Mouse (Mus musculus) right cerebral cortex, postnatal 36 days (tissue): ENCODE measurements around the gene Cdpf1.
A peak's percentile ranks its signal among the peaks of the same experiment; 100 is the strongest.

Experiments used
- DNase-seq, 2 experiments: peaks; one replicate each; pipeline ENCODE4 v3.0.0; 2022; ENCODE audit warnings: low spot score in 2 of 2, mixed read lengths in 1 of 2

Cdpf1 gene

GRCm38 (mm10) chr15:85811535-85812277, at the start of gene Cdpf1:
TSS of gene Cdpf1 (minus strand) at chr15:85811697.
- peak; percentile 97 to 98 for DNase-seq

DNA sequence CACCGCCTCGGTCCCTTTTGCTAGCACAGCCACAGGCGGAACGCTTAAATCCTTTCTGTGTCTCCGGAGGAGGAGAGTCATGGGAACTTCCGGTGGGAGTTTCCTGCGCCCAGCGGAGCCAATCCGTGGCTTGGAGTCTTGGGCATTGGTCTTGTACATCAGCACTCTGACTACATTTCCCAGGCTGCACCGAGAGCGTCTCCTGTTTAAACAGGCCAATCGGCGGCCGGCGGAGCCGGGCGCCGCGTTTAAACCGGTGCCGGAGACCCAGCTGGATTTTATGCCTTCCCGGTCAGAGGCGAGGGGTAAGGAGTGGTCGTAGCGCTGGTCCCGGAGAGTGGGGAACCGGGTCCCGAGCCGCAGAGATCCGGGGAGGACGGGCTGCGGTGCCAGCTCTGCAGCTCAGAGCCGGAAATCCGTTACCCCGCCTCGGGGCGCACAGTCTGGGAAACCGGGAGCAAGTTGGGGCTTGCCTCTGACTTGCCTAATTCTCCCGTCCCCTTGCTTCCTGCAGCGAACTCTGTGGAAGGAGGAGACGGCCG, 48.1 kb upstream of the Cdpf1 start, which contains the start of gene Gtse1:
Gene Gtse1, plus strand, starts transcription at position 256 of the 542 bp plus-strand sequence.
- DNase-seq: peak; percentile 94 to 97

DNA sequence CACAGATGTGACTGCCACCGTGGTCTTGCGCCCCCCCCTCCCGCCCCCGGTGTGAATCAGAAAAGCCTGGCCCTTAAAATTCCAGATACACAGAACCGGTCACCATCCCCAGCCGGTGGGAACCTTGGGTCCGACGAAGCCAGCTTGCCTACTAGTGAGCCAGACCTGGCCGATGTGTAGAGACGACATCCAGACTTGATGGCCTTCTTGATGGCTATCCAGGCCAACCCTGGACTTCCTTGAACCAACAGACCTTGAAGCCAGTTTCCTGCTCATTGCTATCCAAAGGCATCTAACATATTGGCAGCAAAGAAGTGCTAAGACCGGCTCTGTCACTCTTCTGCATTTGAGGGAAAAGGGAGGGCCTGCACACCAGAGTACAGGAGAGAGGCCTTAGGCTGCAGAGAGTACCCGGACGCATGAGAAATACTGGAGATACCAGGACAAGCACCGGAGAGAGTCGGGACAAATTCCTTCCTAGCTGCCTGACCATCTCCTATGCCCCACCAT, 47.5 kb upstream of the Cdpf1 start:
- DNase-seq: no peak

DNA sequence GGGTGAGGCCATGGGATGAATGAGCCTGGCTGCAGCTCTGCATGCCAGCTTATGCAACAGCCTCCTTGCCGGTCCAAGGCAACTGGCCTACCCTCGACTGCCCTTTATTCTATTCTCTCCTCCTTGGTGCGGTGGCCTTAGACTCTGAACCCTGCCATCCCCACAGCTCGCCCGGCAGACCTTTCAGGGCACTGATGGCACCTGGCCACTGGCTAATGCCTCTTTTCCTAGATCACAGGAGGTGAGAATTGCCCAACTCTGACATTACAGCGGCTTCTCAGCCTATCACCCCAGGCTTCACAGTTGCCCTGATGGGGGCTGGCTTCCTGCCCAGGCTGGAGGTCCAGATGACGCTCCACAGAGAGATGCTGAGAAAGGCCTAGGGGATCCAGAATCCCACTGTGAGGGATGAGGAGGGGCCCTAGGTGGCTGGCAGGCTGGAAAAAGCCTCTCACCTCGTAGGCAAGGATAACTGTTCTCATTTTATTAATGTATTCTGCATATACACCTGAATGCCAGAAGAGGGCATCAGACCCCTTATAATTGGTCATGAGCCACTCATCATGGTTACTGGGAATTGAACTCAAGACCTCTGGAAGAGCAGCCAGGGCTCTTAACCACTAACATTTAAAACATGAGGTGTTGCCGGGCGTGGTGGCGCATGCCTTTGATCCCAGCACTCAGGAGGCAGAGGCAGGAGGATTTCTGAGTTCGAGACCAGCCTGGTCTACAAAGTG, 40.3 kb upstream of the Cdpf1 start:
- no peak for DNase-seq

GRCm38 (mm10) chr15:85845071-85845470, 33.6 kb upstream of the Cdpf1 start:
- DNase-seq: no peak

GRCm38 (mm10) chr15:85841796-85842360, 30.4 kb upstream of the Cdpf1 start:
- no peak for DNase-seq

DNA sequence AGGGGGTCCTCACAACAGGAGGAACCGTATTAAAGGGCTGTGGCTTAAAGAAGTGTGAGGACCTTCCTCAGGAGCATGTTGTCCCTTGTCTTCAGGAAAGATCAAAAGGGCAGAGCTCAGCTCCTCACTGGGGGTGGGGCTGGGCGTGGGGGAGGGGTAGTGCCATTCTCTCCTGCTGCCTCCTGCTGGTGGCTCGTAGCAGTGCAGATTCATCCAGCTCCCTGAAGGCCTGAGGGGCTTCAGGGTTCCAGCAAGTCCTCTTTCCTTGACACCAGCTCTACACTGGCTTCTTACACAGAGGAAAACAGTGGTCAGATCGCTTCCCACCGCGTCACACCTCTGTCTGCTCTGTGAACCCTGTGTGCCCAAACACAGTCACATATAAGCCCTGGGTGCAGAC, 29.5 kb upstream of the Cdpf1 start:
- DNase-seq: no peak

GRCm38 (mm10) chr15:85836887-85837286, 25.4 kb upstream of the Cdpf1 start:
- no peak for DNase-seq

DNA sequence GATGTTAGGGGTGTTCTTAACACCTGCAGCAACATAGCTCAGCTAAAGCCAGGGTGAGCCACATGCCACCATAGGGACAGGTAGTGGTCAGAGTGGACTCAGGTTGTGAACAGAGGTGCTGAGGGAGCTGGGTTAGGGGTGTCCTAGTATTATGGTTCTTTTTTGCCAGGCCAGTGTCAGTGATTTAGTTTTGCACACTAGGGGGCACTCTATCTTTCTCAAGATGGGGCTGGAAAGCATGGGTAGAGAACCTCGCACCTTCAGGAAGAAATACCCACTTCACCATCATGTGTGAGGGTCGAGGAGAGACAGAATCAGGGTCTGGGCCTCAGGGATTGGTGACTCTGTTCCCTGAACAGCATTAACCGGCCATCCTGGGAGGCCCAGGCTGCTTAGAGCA, 23.8 kb upstream of the Cdpf1 start:
- DNase-seq: no peak

GRCm38 (mm10) chr15:85832599-85832998, 21.1 kb upstream of the Cdpf1 start:
- DNase-seq: no peak

GRCm38 (mm10) chr15:85831954-85832590, 20.6 kb upstream of the Cdpf1 start, which contains the start of gene Ttc38:
TSS of gene Ttc38 (plus strand) at chr15:85832306.
- DNase-seq: peak; percentile 75 to 77

DNA sequence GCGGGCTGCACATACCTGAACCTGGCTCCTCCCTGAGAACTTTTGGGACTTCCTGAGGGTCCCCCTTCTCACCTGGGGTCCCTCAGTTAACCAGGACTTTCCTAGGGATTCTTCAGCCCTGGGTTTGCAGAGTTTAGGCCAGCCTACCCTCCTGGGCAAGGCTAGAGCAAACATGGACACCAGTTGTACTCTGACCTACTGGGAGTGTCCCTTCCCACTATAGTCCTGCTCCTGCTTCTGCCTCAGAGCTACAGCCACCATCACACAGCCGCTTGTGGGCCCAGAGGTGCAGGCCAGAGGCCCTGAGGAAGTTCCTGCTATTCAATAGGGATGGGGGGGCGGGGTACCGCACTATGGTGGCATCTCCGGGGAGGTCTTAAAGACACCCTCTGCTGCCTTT, 18.0 kb upstream of the Cdpf1 start:
- no peak for DNase-seq

- DNase-seq: no peak
These were observed 16.6 kb upstream of the Cdpf1 start for GRCm38 (mm10) chr15:85828071-85828470.

DNA sequence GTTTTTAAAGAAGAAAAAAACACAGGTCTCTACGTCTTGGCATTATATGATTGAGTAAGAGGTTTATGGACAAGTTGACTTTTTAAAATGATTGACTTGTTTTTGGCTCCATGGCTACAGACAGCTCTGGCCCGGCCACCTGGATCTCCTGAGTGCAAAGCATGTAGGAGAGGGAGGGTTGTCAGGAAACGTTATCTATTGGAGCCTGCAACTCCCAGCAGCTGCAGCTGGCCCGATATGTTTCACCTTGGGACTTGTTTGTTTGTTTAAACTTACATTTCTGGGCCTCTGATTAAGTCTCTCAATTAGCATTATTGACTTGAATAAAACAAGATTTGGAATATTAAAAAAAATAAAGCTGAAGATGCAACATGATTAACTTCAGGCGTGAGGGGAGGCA, 15.2 kb upstream of the Cdpf1 start:
- no peak for DNase-seq

DNA sequence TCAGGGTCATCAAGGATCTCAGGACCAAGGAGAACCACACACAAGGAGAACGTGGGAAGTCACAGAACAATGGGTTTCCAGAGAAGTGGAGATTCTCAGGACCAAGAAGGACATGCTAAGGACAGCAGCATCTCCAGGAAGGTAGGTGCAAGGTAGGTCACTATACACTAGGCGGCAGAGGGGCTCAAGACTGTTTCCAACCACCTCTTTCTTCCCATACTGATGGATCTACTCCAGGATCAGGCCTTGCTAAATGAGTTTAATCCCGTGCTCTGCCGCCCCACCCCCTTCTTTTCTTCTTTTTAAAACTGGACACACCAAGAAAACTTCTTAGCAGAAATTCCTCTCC, 10.5 kb upstream of the Cdpf1 start:
- DNase-seq: no peak

DNA sequence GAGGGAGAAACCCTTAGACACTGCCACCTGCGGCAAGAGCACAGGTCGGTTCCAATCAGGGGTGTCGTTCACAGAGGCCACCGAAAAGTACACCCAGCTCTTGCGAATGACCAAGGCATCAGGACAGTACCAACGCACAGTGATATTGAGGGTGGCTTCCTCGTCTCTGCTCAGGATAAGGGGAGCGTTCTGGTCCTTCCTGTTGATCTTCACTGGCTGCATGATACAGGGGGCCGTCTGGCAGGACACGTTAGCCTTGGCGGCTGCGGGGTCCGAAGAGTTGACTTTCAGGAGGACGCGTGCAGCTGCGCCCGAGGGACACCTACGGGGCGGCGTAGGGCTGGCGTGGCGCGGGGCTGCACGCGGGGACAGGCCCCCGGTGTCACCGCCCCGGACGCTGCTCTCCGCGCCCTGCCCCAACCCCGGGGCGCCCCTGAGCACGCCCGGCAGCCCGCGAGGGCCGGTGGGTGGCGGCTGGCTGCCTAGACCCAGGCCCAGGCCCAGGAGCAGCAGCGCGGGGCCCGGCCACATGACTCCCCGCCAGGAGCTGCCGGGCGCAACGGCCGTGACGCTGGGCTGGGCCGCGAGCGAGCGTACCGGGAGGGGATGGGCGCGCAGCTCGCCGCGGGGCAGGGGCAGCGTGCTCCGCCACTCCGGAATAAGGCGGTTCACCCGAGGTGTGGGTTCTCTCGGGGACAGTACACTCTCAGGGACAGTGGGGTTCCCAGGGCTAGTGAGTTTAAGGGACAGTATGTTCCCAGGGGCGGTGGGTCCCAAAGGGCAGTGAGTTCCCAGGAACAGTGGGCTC, 9.9 kb upstream of the Cdpf1 start, which contains the start of gene Pkdrej:
Gene Pkdrej, minus strand, starts transcription at position 532 of the 808 bp plus-strand sequence.
- DNase-seq: peak in 1 of 2 experiments; percentile 6

DNA sequence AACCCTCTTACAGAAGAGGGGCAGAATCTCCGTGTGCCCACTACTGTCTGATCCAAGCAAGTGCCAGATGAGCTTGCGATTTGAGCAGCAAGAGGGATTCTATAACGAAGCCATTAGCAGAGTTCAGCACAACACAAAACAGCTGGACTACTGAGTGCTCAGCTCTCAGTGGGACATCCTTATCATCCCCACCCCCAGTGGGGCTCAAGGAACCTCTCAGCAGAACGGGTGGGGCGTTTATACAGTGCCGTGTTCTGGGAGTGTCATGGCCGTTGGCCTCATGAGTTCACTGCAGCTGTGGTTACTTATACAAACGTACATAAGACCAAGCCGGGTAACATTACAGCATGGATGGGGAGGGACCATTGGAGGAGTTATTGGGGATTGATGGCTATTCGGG, 1.9 kb upstream of the Cdpf1 start:
- no peak for DNase-seq

DNA sequence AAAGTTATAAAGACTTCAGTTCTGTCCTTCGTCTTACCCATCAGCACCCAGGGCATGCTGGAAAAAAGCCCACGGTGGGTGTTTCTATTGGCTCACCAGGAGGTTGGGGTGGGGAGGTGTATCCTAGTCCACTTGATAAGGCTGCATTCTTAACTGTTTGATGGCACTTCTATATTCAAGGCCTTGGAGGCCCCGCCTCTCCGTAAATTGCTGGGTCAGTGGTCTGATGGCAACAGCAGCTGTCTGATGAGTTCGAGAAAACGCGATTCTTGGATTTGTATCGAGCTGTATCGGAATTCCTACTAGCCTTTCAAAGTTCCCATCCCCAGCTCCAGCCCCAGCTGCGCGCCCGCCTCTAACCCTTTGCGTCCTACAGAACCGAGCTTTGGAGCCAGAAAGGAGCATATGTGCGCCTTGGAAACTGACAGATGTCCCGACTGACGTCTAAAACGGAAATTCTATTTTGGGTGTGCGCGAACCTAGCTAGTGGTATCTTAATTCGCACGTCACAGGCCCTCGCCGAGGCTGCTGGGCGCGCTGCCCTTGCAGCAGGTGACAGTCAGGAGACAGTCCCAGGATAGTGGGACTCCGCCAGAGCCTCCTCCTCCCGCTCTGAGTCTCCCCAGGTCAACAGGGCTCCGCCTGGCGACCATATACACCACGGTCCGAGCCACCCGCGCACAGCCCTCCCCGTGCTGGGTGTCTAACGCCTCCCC, 533 bp downstream of the Cdpf1 start:
- peak; percentile 76 to 82 for DNase-seq

- DNase-seq: no peak
These were observed 1.1 kb downstream of the Cdpf1 start for GRCm38 (mm10) chr15:85810462-85810805.

DNA sequence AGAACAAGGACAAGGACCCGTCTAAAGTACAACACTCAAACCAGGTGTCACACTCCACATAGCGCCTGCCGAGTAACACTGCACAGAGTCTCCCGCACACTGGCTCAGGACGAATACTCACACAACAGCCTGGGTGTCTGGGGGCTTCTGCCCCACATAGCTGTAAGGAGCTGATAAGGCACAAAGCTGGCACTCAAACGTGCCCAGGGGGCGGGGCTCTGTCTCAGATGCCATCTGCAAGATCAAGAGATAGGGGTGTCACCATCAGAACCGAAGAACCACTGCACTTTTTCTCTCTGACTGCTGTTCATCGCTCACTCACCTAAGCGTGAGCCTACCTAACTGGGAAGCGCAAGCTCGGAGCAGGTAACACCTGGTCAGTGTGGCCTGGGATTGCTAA, 2.4 kb downstream of the Cdpf1 start:
- DNase-seq: no peak
